26 mouse cellular contexts compared by ENCODE assay signal in genomic region chrX:51938076-51938475, GRCm38 (mm10). TPM values are rescaled to one million over a fixed set of nuclear protein-coding genes. Genes with fewer than 3 reads are reported as not detected.
DNase-seq lines count a peak whose midpoint lies in the region; ATAC-seq lines count a peak whose summit lies in the region.
"Had no signal": no experiment of that assay in that cellular context is flagged by ENCODE, and none has a peak within 500 bp of the region (broad histone marks: within the 10 kb centered on the region; RNA-seq: fewer than 3 reads in every experiment).

No protein-coding gene starts in this region.

- no peak for ATAC-seq in hindbrain, embryonic 14.5 days (ENCODE audit: low FRiP score)
- ATAC-seq: activated CD4-positive, CD25-positive, alpha-beta regulatory T cell, adult 4 months; forebrain, embryonic 14.5 days; forebrain, embryonic 16.5 days; Patski had no signal

- H3K27ac ChIP-seq in hindbrain, embryonic 14.5 days, result no peak overlapping the region
- H3K27ac ChIP-seq: embryonic facial prominence, embryonic 13.5 days; embryonic facial prominence, embryonic 15.5 days; forebrain, embryonic 10.5 days; forebrain, embryonic 12.5 days had no signal

- no peaks in the 10 kb centered on the region for H3K9me3 ChIP-seq in hindbrain, embryonic 14.5 days (ENCODE audit: control insufficient read depth, low read length)
- H3K9me3 ChIP-seq: embryonic facial prominence, embryonic 13.5 days; embryonic facial prominence, embryonic 15.5 days; forebrain, embryonic 10.5 days; forebrain, embryonic 12.5 days; G1E had no signal

- no peak overlapping the region for H3K4me2 ChIP-seq in hindbrain, embryonic 14.5 days (replicated peaks)
- H3K4me2 ChIP-seq: embryonic facial prominence, embryonic 13.5 days; embryonic facial prominence, embryonic 15.5 days; forebrain, embryonic 12.5 days had no signal

- 60% methylated on average over 5 of the region's 5 CpGs for WGBS in hindbrain, embryonic 14.5 days

- H3K4me3 ChIP-seq in hindbrain, embryonic 14.5 days (replicated peaks; ENCODE audit: low read length), result no peak overlapping the region
- H3K4me3 ChIP-seq: embryonic facial prominence, embryonic 13.5 days; embryonic facial prominence, embryonic 15.5 days; erythroblast, embryonic 14.5 days; forebrain, embryonic 10.5 days; forebrain, embryonic 12.5 days had no signal

- H3K4me1 ChIP-seq in hindbrain, embryonic 14.5 days (replicated peaks; ENCODE audit: control insufficient read depth, insufficient read depth, low read length), result no peaks in the 10 kb centered on the region
- H3K4me1 ChIP-seq: embryonic facial prominence, embryonic 13.5 days; embryonic facial prominence, embryonic 15.5 days; forebrain, embryonic 10.5 days; forebrain, embryonic 12.5 days had no signal

- DNase-seq in ES-CJ7 (ENCODE audit: low read depth, low spot score) (peak; percentile 56), R1 (ENCODE audit: low read depth, low spot score) (peak; percentile 68)
- DNase-seq in hindbrain, embryonic 14.5 days (ENCODE audit: low spot score), result no peak
- DNase-seq in layer of hippocampus, adult 9-11 months, result no peak
- no peak for DNase-seq in cerebellum, postnatal 14 days
- DNase-seq: adrenal gland, adult 8-10 months; adrenal gland, postnatal 14 days; adrenal gland, postnatal 36 days; cerebellum, adult 11-12 months; cerebellum, adult 2 months; cerebellum, adult 9-10 months; cerebellum, postnatal 10 days; cerebellum, postnatal 36 days; embryo, embryonic 11 days had no signal

- H3K9ac ChIP-seq in hindbrain, embryonic 14.5 days, result no peak overlapping the region
- H3K9ac ChIP-seq: embryonic facial prominence, embryonic 13.5 days; embryonic facial prominence, embryonic 15.5 days; forebrain, embryonic 12.5 days had no signal

- H3K36me3 ChIP-seq in hindbrain, embryonic 14.5 days (replicated peaks; ENCODE audit: control insufficient read depth, insufficient read depth), result no peaks in the 10 kb centered on the region
- H3K36me3 ChIP-seq: embryonic facial prominence, embryonic 13.5 days; embryonic facial prominence, embryonic 15.5 days; forebrain, embryonic 10.5 days; forebrain, embryonic 12.5 days; G1E had no signal

- H3K27me3 ChIP-seq in hindbrain, embryonic 14.5 days (ENCODE audit: control insufficient read depth, insufficient read depth, low read length), result no peaks in the 10 kb centered on the region
- H3K27me3 ChIP-seq: embryonic facial prominence, embryonic 15.5 days; forebrain, embryonic 12.5 days had no signal

RNA-seq across cellular contexts. Expression of gene 1700080O16Rik, which starts 34.5 kb away (rescaled TPM):
- polyA plus RNA-seq in hindbrain, embryonic 14.5 days (2014; fragmentation: Nextera tagmentation; extraction: Ambion mirVana), result not detected in 2 replicates
- polyA plus RNA-seq: activated CD4-positive, CD25-positive, alpha-beta regulatory T cell, adult 4 months; cerebellum, adult 2 months; embryonic facial prominence, embryonic 11.5 days; embryonic facial prominence, embryonic 13.5 days; embryonic facial prominence, embryonic 15.5 days; erythroblast, embryonic 14.5 days; forebrain, embryonic 10.5 days; forebrain, embryonic 12.5 days; forebrain, embryonic 14.5 days; forebrain, embryonic 16.5 days; frontal cortex, adult 2 months; G1E; Patski had no signal

Comparison
In these comparisons a context has a peak if more than half of its experiments do, and no peak if none do; other contexts are left out.
1. DNase-seq: peak in ES-CJ7 (single experiment) and R1 (single experiment); none in hindbrain, embryonic 14.5 days (single experiment), layer of hippocampus, adult 9-11 months (single experiment) and cerebellum, postnatal 14 days (0 of 2).